Mouse (Mus musculus): ENCODE results near the gene Nol4l. TPM values are rescaled to one million over a fixed set of nuclear protein-coding genes. Genes with fewer than 3 reads are reported as not detected.

Gene Nol4l
- polyA plus RNA-seq, 1 experiment from 2014 or later = 31.8 TPM

- Histone ChIP-seq H3K27ac (replicated peaks) (peak overlapping the region; percentile 92), H3K4me3 (peak overlapping the region; percentile 50), H3K9me3 (no peaks in the 10 kb centered on the region), H3K27me3 (peaks cover 76% of the 10 kb centered on the region), H3K9ac (replicated peaks) (peak overlapping the region; percentile 72), H3K36me3 (no peaks in the 10 kb centered on the region), H3K4me1 (peaks cover 49% of the 10 kb centered on the region), H3K4me2 (replicated peaks) (peak overlapping the region; percentile 83)
- WGBS = 8% methylated on average over 18 of the region's 18 CpGs
- ATAC-seq (ENCODE audit: low FRiP score, low read depth) = peak; percentile 1; the same call in 1 of the 2 replicates
These were observed 38.1 kb downstream of the Nol4l start for GRCm38 (mm10) chr2:153491512-153492178.

DNA sequence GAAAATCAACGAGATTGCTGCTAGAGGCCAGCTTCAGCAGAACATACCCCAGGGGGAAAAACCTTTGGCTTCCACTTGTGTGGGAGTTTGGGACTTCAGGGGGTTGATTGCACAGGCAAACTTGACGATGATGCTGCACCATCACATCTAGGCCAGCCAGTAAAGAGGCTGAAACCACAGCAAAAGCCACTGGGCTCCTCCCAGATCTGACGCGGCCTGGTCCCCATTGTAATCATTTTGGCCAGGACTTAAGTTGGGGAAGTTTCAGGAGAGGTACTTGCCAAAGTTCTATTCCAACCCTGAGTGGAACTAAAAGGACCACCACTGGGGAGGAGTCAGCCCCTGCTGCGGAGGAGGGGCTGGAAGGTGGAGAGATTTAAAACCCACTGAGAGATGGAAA is 38.8 kb downstream of the Nol4l start:
- H3K9me3 ChIP-seq = no peaks in the 10 kb centered on the region
- H3K4me3 ChIP-seq = no peak overlapping the region
- no peak overlapping the region for H3K27ac ChIP-seq (replicated peaks)
- peaks cover 72% of the 10 kb centered on the region for H3K27me3 ChIP-seq
- H3K9ac ChIP-seq (replicated peaks) = no peak overlapping the region
- H3K36me3 ChIP-seq = no peaks in the 10 kb centered on the region
- H3K4me1 ChIP-seq = peaks cover 42% of the 10 kb centered on the region
- ATAC-seq (ENCODE audit: low FRiP score, low read depth) = no peak
- 22% methylated on average over 5 of the region's 5 CpGs for WGBS
- H3K4me2 ChIP-seq (replicated peaks) = no peak overlapping the region

GRCm38 (mm10) chr2:153490116-153490515 is 39.7 kb downstream of the Nol4l start:
- Histone ChIP-seq H3K27me3 (peaks cover 65% of the 10 kb centered on the region), H3K4me3 (no peak overlapping the region), H3K4me2 (replicated peaks) (no peak overlapping the region), H3K9me3 (no peaks in the 10 kb centered on the region), H3K9ac (replicated peaks) (no peak overlapping the region), H3K36me3 (no peaks in the 10 kb centered on the region), H3K4me1 (peaks cover 43% of the 10 kb centered on the region), H3K27ac (replicated peaks) (no peak overlapping the region)
- no peak for ATAC-seq (ENCODE audit: low FRiP score, low read depth)
- WGBS = 75% methylated on average over 1 of the region's 1 CpGs

- Histone ChIP-seq H3K4me2 (replicated peaks) (no peak overlapping the region), H3K27me3 (peaks cover 30% of the 10 kb centered on the region), H3K36me3 (no peaks in the 10 kb centered on the region), H3K9ac (replicated peaks) (no peak overlapping the region), H3K9me3 (no peaks in the 10 kb centered on the region), H3K27ac (replicated peaks) (peak overlapping the region; percentile 81), H3K4me3 (no peak overlapping the region), H3K4me1 (peaks cover 31% of the 10 kb centered on the region)
- 0 out of 2 replicates have a peak, but pooled peaks have one; percentile 6 for ATAC-seq (ENCODE audit: low FRiP score, low read depth)
- WGBS = 37% methylated on average over 4 of the region's 4 CpGs
These were observed 45.7 kb downstream of the Nol4l start for GRCm38 (mm10) chr2:153484071-153484470.

DNA sequence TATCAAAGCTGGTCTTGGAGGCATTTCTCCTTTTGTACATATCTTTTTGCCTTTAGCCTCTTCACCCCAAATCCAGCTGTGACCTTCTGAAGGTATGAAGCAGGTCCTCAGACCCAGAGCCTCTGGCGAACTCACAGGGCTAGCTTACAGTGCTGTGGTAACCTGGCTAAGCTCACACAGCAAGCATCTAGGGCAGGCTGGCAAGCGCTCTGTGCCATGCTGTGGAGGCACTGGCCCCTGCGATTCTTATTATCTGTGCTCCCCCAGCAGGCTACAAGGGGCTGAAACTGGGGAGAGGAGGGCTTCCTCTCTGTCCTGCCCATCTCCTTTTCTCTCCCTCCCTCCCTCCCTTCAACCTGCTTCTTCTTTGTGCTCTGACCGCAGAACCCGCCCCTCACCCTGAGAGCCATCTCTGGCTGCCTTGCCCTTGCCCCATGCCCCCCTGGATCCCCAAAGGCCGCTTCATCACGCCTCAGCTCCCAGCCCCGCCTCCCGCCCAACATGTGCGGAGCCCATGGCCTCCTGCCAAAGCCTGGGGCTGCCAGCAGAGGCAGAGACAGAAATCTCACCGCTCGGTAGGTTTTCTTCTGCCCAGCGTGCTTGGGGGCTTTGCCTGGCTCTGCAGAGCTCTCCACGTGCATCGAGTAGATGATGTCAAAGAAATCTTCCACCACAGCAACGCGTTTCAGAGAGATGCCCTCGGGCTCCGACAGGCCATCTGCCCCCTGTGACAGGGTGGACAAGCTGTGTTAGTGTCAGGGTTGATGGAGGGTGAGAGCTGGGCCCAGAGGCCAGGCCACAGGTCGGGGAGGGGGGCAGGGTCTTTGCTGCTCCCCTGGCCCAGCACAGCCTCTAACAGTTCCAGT is 46.4 kb downstream of the Nol4l start:
- peak overlapping the region; percentile 29; the same call in 1 of the 2 replicates for H3K9ac ChIP-seq (replicated peaks)
- H3K4me3 ChIP-seq = no peak overlapping the region
- H3K4me1 ChIP-seq = peaks cover 31% of the 10 kb centered on the region
- 10% methylated on average over 20 of the region's 20 CpGs for WGBS
- no peaks in the 10 kb centered on the region for H3K9me3 ChIP-seq
- peak overlapping the region; percentile 35 for H3K4me2 ChIP-seq (replicated peaks)
- no peaks in the 10 kb centered on the region for H3K36me3 ChIP-seq
- peaks cover 25% of the 10 kb centered on the region for H3K27me3 ChIP-seq
- peak; percentile 50 for ATAC-seq (ENCODE audit: low FRiP score, low read depth)
- H3K27ac ChIP-seq (replicated peaks) = peak overlapping the region; percentile 81

DNA sequence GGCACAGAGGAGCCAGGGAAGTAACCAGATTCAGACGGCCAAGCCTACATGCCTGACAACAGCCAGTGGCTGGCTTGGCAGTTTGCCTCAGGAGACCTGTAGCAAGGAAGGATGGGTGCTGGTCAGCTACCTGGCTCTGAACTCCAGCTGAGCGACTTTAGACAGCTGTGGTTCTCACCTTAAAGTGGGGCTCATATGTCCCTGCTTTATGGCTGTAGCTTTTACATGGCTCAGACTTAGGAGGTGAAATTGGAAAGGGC is 48.0 kb downstream of the Nol4l start:
- no peaks in the 10 kb centered on the region for H3K36me3 ChIP-seq
- H3K27ac ChIP-seq (replicated peaks) = no peak overlapping the region
- peaks cover 31% of the 10 kb centered on the region for H3K4me1 ChIP-seq
- no peaks in the 10 kb centered on the region for H3K9me3 ChIP-seq
- 78% methylated on average over 2 of the region's 2 CpGs for WGBS
- H3K4me2 ChIP-seq (replicated peaks) = no peak overlapping the region
- H3K4me3 ChIP-seq = no peak overlapping the region
- no peak for ATAC-seq (ENCODE audit: low FRiP score, low read depth)
- H3K27me3 ChIP-seq = peaks cover 22% of the 10 kb centered on the region
- H3K9ac ChIP-seq (replicated peaks) = no peak overlapping the region

DNA sequence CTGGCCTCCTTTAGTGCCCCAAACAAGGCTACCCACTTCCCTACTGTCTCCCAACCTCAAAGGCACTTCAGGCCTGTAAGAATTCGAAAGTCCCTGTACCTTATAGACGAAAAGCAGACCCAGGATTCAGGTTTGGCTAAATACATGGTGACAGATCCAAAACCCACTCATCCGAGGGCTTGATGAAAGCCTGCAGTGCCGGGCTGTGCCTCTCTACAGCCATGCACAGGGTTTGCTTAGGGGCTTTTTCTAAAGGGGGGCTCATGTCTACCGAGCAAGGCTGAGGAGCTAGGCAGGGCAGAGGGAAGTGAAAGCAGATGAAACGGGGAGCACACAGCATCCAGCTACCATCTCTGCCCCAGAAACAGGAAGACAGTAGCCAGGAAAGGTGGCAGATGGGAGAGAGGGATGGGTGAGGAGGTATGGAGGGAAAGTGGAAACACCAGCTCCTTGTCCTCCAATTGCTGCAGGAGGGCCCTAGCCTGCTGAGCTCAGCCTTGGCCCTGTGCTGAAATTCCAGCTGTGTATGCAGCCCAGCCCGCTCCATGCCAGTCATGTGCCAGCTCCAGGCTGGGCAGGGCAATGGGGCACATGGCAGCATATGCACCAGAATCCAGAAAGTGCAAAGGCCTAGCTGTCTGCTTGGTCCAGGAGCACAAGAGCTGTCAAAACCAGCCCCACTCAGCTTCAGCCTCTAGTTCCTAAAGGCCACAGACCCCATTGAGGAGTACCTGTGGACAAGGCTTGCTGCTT is 48.5 kb downstream of the Nol4l start:
- 72% methylated on average over 7 of the region's 7 CpGs for WGBS

GRCm38 (mm10) chr2:153479486-153479885 is 50.3 kb downstream of the Nol4l start:
- Histone ChIP-seq H3K27me3 (peaks cover 20% of the 10 kb centered on the region), H3K9ac (replicated peaks) (no peak overlapping the region), H3K9me3 (no peaks in the 10 kb centered on the region), H3K4me3 (no peak overlapping the region), H3K27ac (replicated peaks) (no peak overlapping the region), H3K4me1 (peaks cover 40% of the 10 kb centered on the region), H3K36me3 (no peaks in the 10 kb centered on the region), H3K4me2 (replicated peaks) (no peak overlapping the region)
- 90% methylated on average over 1 of the region's 1 CpGs for WGBS
- no peak for ATAC-seq (ENCODE audit: low FRiP score, low read depth)

More for the DNA sequence above, 48.5 kb downstream of the Nol4l start:
- no peaks in the 10 kb centered on the region for H3K9me3 ChIP-seq
- ATAC-seq (ENCODE audit: low FRiP score, low read depth) = no peak
- H3K27ac ChIP-seq (replicated peaks) = no peak overlapping the region
- no peak overlapping the region for H3K4me3 ChIP-seq
- no peaks in the 10 kb centered on the region for H3K36me3 ChIP-seq
- H3K4me2 ChIP-seq (replicated peaks) = no peak overlapping the region
- peaks cover 22% of the 10 kb centered on the region for H3K27me3 ChIP-seq
- H3K4me1 ChIP-seq = peaks cover 32% of the 10 kb centered on the region
- no peak overlapping the region for H3K9ac ChIP-seq (replicated peaks)

- Histone ChIP-seq H3K4me3 (no peak overlapping the region), H3K4me2 (replicated peaks) (no peak overlapping the region), H3K4me1 (peaks cover 30% of the 10 kb centered on the region), H3K27ac (replicated peaks) (no peak overlapping the region), H3K27me3 (peaks cover 16% of the 10 kb centered on the region), H3K9me3 (no peaks in the 10 kb centered on the region), H3K9ac (replicated peaks) (no peak overlapping the region), H3K36me3 (no peaks in the 10 kb centered on the region)
- ATAC-seq (ENCODE audit: low FRiP score, low read depth) = peak; percentile 73
- WGBS = 13% methylated on average over 4 of the region's 4 CpGs
These were observed 51.2 kb downstream of the Nol4l start for GRCm38 (mm10) chr2:153478583-153478982.

DNA sequence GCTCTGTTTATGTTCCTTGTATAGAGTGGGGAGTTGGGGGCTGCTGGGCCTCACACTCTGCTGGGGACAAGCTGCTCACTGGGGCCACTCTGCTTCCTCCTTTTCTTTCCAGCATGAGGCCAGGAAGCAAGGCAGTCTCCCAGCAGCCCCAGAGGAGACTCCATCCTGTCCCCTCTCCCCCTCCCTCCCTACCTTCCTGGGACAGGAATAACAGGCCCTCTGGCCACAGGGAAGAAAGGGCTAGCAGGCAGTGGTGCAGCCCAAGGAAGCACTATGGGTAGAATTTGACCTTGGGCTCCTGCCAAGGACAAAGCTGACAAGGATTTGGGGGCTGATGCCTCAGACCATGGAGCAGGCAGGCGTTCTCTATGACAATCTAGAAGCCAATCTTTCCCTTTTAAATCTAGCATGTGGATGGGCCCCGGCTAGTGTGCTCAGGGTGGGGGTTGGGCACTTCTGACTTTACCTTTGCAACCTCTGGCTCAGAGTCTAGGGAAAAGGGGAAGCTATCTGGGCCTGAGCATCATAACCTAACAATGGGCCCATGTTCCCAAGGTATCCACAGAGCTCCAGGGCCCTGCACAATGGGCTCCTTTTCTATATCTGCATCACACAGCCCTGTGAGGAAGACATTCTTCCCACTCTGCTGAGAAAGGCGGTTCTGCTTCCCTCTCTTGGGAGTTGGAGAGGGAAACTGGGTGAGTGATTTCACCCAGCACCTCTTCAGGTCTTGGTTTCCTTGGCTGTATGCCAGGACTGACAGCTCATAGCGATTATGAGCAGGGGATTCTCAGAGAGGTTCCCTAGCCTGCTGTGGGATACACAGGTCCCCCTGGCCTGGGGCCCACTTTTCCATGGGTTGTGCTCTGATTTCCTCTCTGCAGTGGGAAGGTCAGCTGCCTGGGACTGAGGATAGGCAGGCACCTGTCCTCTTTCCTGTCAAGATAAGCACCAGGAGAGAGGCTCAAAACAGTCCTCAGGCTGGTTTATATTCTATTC is 54.4 kb downstream of the Nol4l start:
- Histone ChIP-seq H3K9ac (replicated peaks) (no peak overlapping the region), H3K27me3 (no peaks in the 10 kb centered on the region), H3K9me3 (no peaks in the 10 kb centered on the region), H3K4me1 (peaks cover 17% of the 10 kb centered on the region), H3K27ac (replicated peaks) (no peak overlapping the region), H3K36me3 (no peaks in the 10 kb centered on the region), H3K4me2 (replicated peaks) (no peak overlapping the region), H3K4me3 (no peak overlapping the region)
- ATAC-seq (ENCODE audit: low FRiP score, low read depth) = no peak
- 40% methylated on average over 4 of the region's 4 CpGs for WGBS

DNA sequence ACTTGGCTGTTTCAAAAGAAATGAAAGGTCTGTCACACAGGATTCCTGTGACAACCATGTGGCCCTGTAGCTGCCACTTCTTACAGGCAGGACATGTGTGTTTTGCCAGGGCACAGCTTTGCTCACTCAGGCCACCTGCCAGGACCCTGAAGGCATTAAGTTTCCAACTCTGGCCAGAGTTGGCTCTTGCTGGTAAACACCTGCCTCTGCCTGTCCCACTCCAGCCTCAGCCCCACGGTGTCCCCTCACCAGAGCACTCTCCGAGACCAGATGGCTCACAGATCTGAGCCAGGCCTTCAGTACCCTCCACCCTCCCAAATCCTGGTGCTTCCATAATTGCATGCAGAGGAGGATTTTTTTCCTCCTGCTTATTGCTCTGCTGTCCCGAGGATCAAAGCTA is 58.8 kb downstream of the Nol4l start:
- WGBS = 47% methylated on average over 3 of the region's 3 CpGs
- H3K4me2 ChIP-seq (replicated peaks) = no peak overlapping the region
- no peak overlapping the region for H3K9ac ChIP-seq (replicated peaks)
- no peak overlapping the region for H3K4me3 ChIP-seq
- H3K36me3 ChIP-seq = no peaks in the 10 kb centered on the region
- H3K9me3 ChIP-seq = no peaks in the 10 kb centered on the region
- peaks cover 30% of the 10 kb centered on the region for H3K4me1 ChIP-seq
- H3K27ac ChIP-seq (replicated peaks) = no peak overlapping the region
- no peak for ATAC-seq (ENCODE audit: low FRiP score, low read depth)
- no peaks in the 10 kb centered on the region for H3K27me3 ChIP-seq

Data from midbrain, embryonic 12.5 days (tissue).